Mouse (Mus musculus) stomach, embryonic 15.5 days (tissue): ENCODE results near the gene Trappc5. TPM values are rescaled to one million over a fixed set of nuclear protein-coding genes. Genes with fewer than 3 reads are reported as not detected.

Experiments
- ATAC-seq: fragments of 200-750 bp; cut with Nextera tagmentation; 2 replicates; pipeline ENCODE4 v1.8.0; 2017; ENCODE audit warnings: low read depth, moderate number of reproducible peaks, moderate TSS enrichment; ENCODE audit not compliant: insufficient read depth, low FRiP score
- H3K27ac ChIP-seq: fragments of 300-500 bp; sonication (generic); 2 replicates; pipeline ENCODE4 v1.5.1; 2015; ENCODE audit warnings: mild to moderate bottlenecking, inconsistent platforms
- H3K27me3 ChIP-seq: fragments of 300-500 bp; sonication (generic); replicated peaks from 2 replicates; pipeline ENCODE4 v1.6.1; 2015; ENCODE audit warnings: inconsistent platforms
- H3K36me3 ChIP-seq: fragments of 300-500 bp; sonication (generic); 2 replicates; pipeline ENCODE4 v1.6.1; 2015; ENCODE audit warnings: inconsistent platforms
- H3K4me1 ChIP-seq: fragments of 300-500 bp; sonication (generic); 2 replicates; pipeline ENCODE4 v1.6.1; 2015; ENCODE audit warnings: inconsistent platforms
- H3K4me2 ChIP-seq: fragments of 300-500 bp; sonication (generic); 2 replicates; pipeline ENCODE4 v1.6.1; 2015; ENCODE audit warnings: mild to moderate bottlenecking, inconsistent platforms
- H3K4me3 ChIP-seq: fragments of 300-500 bp; sonication (generic); replicated peaks from 2 replicates; pipeline ENCODE4 v1.5.1; 2015; ENCODE audit warnings: inconsistent platforms
- H3K9ac ChIP-seq: fragments of 300-500 bp; sonication (generic); 2 replicates; pipeline ENCODE4 v1.6.1; 2015; ENCODE audit warnings: inconsistent platforms
- H3K9me3 ChIP-seq: fragments of 300-500 bp; sonication (generic); 2 replicates; pipeline ENCODE4 v1.6.1; 2016; ENCODE audit warnings: inconsistent platforms
- WGBS: fragments of 180-500 bp; shearing (Covaris S2); methylation state at CpG from one replicate; pipeline ENCODE4 v1.1.7; 2015; 5-methylcytosine and 5-hydroxymethylcytosine counted together
- polyA plus RNA-seq: library from polyadenylated mRNA; unstranded; fragments of >200 nt; fragmentation: Nextera tagmentation; extraction: Ambion mirVana; gene quantifications from 2 replicates; pipeline ENCODE4 v1.2.1, GENCODE M21; 2015

The Trappc5 gene
- polyA plus RNA-seq, 1 experiment from 2014 or later, result 36.3 TPM

- no peak overlapping the region for H3K9ac ChIP-seq
- no peak overlapping the region for H3K27ac ChIP-seq
- H3K36me3 ChIP-seq, result no peaks in the 10 kb centered on the region
- ATAC-seq, result no peak
- H3K9me3 ChIP-seq, result no peaks in the 10 kb centered on the region
- H3K4me3 ChIP-seq, result no peak overlapping the region
- no peaks in the 10 kb centered on the region for H3K27me3 ChIP-seq
- no peak overlapping the region for H3K4me2 ChIP-seq
- WGBS, result 78% methylated on average over 3 of the region's 3 CpGs
- no peaks in the 10 kb centered on the region for H3K4me1 ChIP-seq
Observed at GRCm38 (mm10) chr8:3710312-3710711, 34.2 kb downstream of the Trappc5 start.

- H3K4me3 ChIP-seq, result no peak overlapping the region
- WGBS, result 39% methylated on average over 2 of the region's 2 CpGs
Observed at GRCm38 (mm10) chr8:3711646-3712045, 35.5 kb downstream of the Trappc5 start.

GRCm38 (mm10) chr8:3717321-3717954 lies 41.3 kb downstream of the Trappc5 start:
- no peak for ATAC-seq
- H3K4me3 ChIP-seq, result no peak overlapping the region
- H3K27me3 ChIP-seq, result no peaks in the 10 kb centered on the region
- H3K9me3 ChIP-seq, result no peaks in the 10 kb centered on the region
- no peaks in the 10 kb centered on the region for H3K4me1 ChIP-seq
- WGBS, result 67% methylated on average over 12 of the region's 12 CpGs
- no peaks in the 10 kb centered on the region for H3K36me3 ChIP-seq
- no peak overlapping the region for H3K9ac ChIP-seq
- H3K4me2 ChIP-seq, result no peak overlapping the region
- H3K27ac ChIP-seq, result no peak overlapping the region

More at GRCm38 (mm10) chr8:3711646-3712045, 35.5 kb downstream of the Trappc5 start:
- Histone ChIP-seq H3K9me3 (no peaks in the 10 kb centered on the region), H3K27ac (no peak overlapping the region), H3K4me2 (no peak overlapping the region), H3K36me3 (no peaks in the 10 kb centered on the region), H3K9ac (no peak overlapping the region), H3K4me1 (no peaks in the 10 kb centered on the region), H3K27me3 (no peaks in the 10 kb centered on the region)
- no peak for ATAC-seq

GRCm38 (mm10) chr8:3718559-3718958 lies 42.5 kb downstream of the Trappc5 start:
- ATAC-seq, result peak; percentile 47; the same call in 1 of the 2 replicates
- Histone ChIP-seq H3K27me3 (no peaks in the 10 kb centered on the region), H3K4me1 (no peaks in the 10 kb centered on the region), H3K36me3 (no peaks in the 10 kb centered on the region), H3K4me3 (no peak overlapping the region), H3K27ac (no peak overlapping the region), H3K9ac (no peak overlapping the region), H3K4me2 (no peak overlapping the region), H3K9me3 (no peaks in the 10 kb centered on the region)
- WGBS, result 15% methylated on average over 14 of the region's 14 CpGs

GRCm38 (mm10) chr8:3720551-3720950 lies 44.5 kb downstream of the Trappc5 start, which contains the start of gene Clec4g:
Gene Clec4g, minus strand, starts transcription at chr8:3720651.
- WGBS, result 69% methylated on average over 5 of the region's 5 CpGs
- Histone ChIP-seq H3K4me1 (no peaks in the 10 kb centered on the region), H3K9me3 (no peaks in the 10 kb centered on the region), H3K27ac (no peak within 1 kb of the TSS), H3K36me3 (no peaks in the 10 kb centered on the region), H3K4me3 (no peak within 1 kb of the TSS), H3K4me2 (no peak within 1 kb of the TSS), H3K27me3 (no peaks in the 10 kb centered on the region), H3K9ac (no peak within 1 kb of the TSS)
- ATAC-seq, result no peak

GRCm38 (mm10) chr8:3721041-3721440 lies 44.9 kb downstream of the Trappc5 start:
- Histone ChIP-seq H3K4me3 (no peak overlapping the region), H3K27me3 (no peaks in the 10 kb centered on the region), H3K9me3 (no peaks in the 10 kb centered on the region), H3K9ac (no peak overlapping the region), H3K4me2 (no peak overlapping the region), H3K36me3 (no peaks in the 10 kb centered on the region), H3K27ac (no peak overlapping the region), H3K4me1 (no peaks in the 10 kb centered on the region)
- WGBS, result 29% methylated on average over 1 of the region's 1 CpGs
- no peak for ATAC-seq

Other genes starting within 250 kb of the Trappc5 start
- 10.7 and 10.8 TPM in 2 replicates for gene Pex11g, start 208.6 kb upstream of the Trappc5 start, polyA plus RNA-seq
- not detected in 2 replicates for gene Tex45, start 205.4 kb upstream of the Trappc5 start, polyA plus RNA-seq
- gene Zfp358, start 183.2 kb upstream of the Trappc5 start, polyA plus RNA-seq, result 34.5 and 38.6 TPM in 2 replicates
- 47.7 and 48.5 TPM in 2 replicates for gene Mcoln1, start 175.8 kb upstream of the Trappc5 start, polyA plus RNA-seq
- 27.9 and 35.5 TPM in 2 replicates for gene Pnpla6, start 160.9 kb upstream of the Trappc5 start, polyA plus RNA-seq
- 1.8 and 2.7 TPM in 2 replicates for gene C330021F23Rik, start 108.3 kb upstream of the Trappc5 start, polyA plus RNA-seq
- 16.7 and 17.2 TPM in 2 replicates for gene Camsap3, start 89.0 kb upstream of the Trappc5 start, polyA plus RNA-seq
- gene Xab2, start 55.0 kb upstream of the Trappc5 start, polyA plus RNA-seq, result 48.9 and 49.2 TPM in 2 replicates
- gene Pet100, start 54.8 kb upstream of the Trappc5 start, polyA plus RNA-seq, result 85.1 and 98.6 TPM in 2 replicates
- 0.17 TPM in 1 of 2 replicates, not detected in the other for gene Pcp2, start 50.8 kb upstream of the Trappc5 start, polyA plus RNA-seq
- gene Stxbp2, start 45.3 kb upstream of the Trappc5 start, polyA plus RNA-seq, result 105 and 118 TPM in 2 replicates
- 0.15 TPM in 1 of 2 replicates, not detected in the other for gene Retn, start 20.5 kb upstream of the Trappc5 start, polyA plus RNA-seq
- gene Mcemp1, start 10.5 kb upstream of the Trappc5 start, polyA plus RNA-seq, result 2.9 and 3.2 TPM in 2 replicates
- 10.3 and 11.3 TPM in 2 replicates for gene Fcor, start 3.9 kb upstream of the Trappc5 start, polyA plus RNA-seq
- 0.17 and 0.22 TPM in 2 replicates for gene Fcer2a, start 17.9 kb downstream of the Trappc5 start, polyA plus RNA-seq
- 0.35 TPM in 1 of 2 replicates, not detected in the other for gene Clec4g, start 44.4 kb downstream of the Trappc5 start, polyA plus RNA-seq
- 0.21 and 0.35 TPM in 2 replicates for gene Cd209a, start 72.7 kb downstream of the Trappc5 start, polyA plus RNA-seq
- gene Cd209e, start 178.0 kb downstream of the Trappc5 start, polyA plus RNA-seq, result 0.06 TPM in 1 of 2 replicates, not detected in the other
- gene Cd209d, start 202.3 kb downstream of the Trappc5 start, polyA plus RNA-seq, result not detected in 2 replicates